Mouse (Mus musculus): ENCODE results near the gene Adamts14. TPM values are rescaled to one million over a fixed set of nuclear protein-coding genes. Genes with fewer than 3 reads are reported as not detected.

The Adamts14 gene
- polyA plus RNA-seq, 1 experiment from 2014 or later, result 0.27 TPM

GRCm38 (mm10) chr10:61212817-61213216 lies 60.4 kb downstream of the Adamts14 start:
- H3K4me3 ChIP-seq, result no peak overlapping the region; the same call in 1 of the 2 replicates
- H3K36me3 ChIP-seq (replicated peaks), result no peaks in the 10 kb centered on the region
- H3K27ac ChIP-seq, result no peak overlapping the region
- H3K4me1 ChIP-seq, result peaks cover 6% of the 10 kb centered on the region
- no peak for DNase-seq (ENCODE audit: extremely low spot score, low spot score)
- WGBS, result 10% methylated on average over 9 of the region's 11 CpGs
- H3K9me3 ChIP-seq, result peaks cover 6% of the 10 kb centered on the region; the same call in 1 of the 2 replicates
- H3K27me3 ChIP-seq (ENCODE audit: poor library complexity, severe bottlenecking), result peaks cover 27% of the 10 kb centered on the region

- H3K9me3 ChIP-seq, result peaks cover 6% of the 10 kb centered on the region; the same call in 1 of the 2 replicates
- no peak overlapping the region for H3K4me3 ChIP-seq
- DNase-seq (ENCODE audit: extremely low spot score, low spot score), result peak; percentile 65
- peaks cover 6% of the 10 kb centered on the region for H3K4me1 ChIP-seq
- 8% methylated on average over 13 of the region's 13 CpGs for WGBS
- no peaks in the 10 kb centered on the region for H3K36me3 ChIP-seq (replicated peaks)
- H3K27me3 ChIP-seq (ENCODE audit: poor library complexity, severe bottlenecking), result peaks cover 27% of the 10 kb centered on the region
- no peak overlapping the region for H3K27ac ChIP-seq
Measured at GRCm38 (mm10) chr10:61211743-61212142, 61.5 kb downstream of the Adamts14 start.

GRCm38 (mm10) chr10:61211105-61211504 lies 62.1 kb downstream of the Adamts14 start:
- no peaks in the 10 kb centered on the region for H3K36me3 ChIP-seq (replicated peaks)
- 83% methylated on average over 4 of the region's 4 CpGs for WGBS

GRCm38 (mm10) chr10:61208114-61208684 lies 65.0 kb downstream of the Adamts14 start:
- Histone ChIP-seq H3K27ac (no peak overlapping the region), H3K9me3 (no peaks in the 10 kb centered on the region), H3K4me3 (no peak overlapping the region), H3K36me3 (replicated peaks) (no peaks in the 10 kb centered on the region), H3K4me1 (peaks cover 6% of the 10 kb centered on the region), H3K27me3 (ENCODE audit: poor library complexity, severe bottlenecking) (peaks cover 20% of the 10 kb centered on the region)
- no peak for DNase-seq (ENCODE audit: extremely low spot score, low spot score)
- 89% methylated on average over 9 of the region's 9 CpGs for WGBS

More at GRCm38 (mm10) chr10:61211105-61211504, 62.1 kb downstream of the Adamts14 start:
- peaks cover 6% of the 10 kb centered on the region for H3K4me1 ChIP-seq
- H3K27ac ChIP-seq, result no peak overlapping the region
- H3K9me3 ChIP-seq, result peaks cover 6% of the 10 kb centered on the region; the same call in 1 of the 2 replicates
- no peak overlapping the region for H3K4me3 ChIP-seq
- H3K27me3 ChIP-seq (ENCODE audit: poor library complexity, severe bottlenecking), result peaks cover 27% of the 10 kb centered on the region
- DNase-seq (ENCODE audit: extremely low spot score, low spot score), result no peak

GRCm38 (mm10) chr10:61203930-61204329 lies 69.3 kb downstream of the Adamts14 start:
- 79% methylated on average over 3 of the region's 3 CpGs for WGBS
- Histone ChIP-seq H3K4me3 (no peak overlapping the region), H3K27me3 (ENCODE audit: poor library complexity, severe bottlenecking) (no peaks in the 10 kb centered on the region), H3K27ac (no peak overlapping the region), H3K9me3 (no peaks in the 10 kb centered on the region), H3K4me1 (peaks cover 22% of the 10 kb centered on the region), H3K36me3 (replicated peaks) (no peaks in the 10 kb centered on the region)
- DNase-seq (ENCODE audit: extremely low spot score, low spot score), result no peak

- 88% methylated on average over 12 of the region's 12 CpGs for WGBS
- DNase-seq (ENCODE audit: extremely low spot score, low spot score), result no peak
- H3K27ac ChIP-seq, result no peak overlapping the region
- no peaks in the 10 kb centered on the region for H3K36me3 ChIP-seq (replicated peaks)
- H3K4me1 ChIP-seq, result peaks cover 22% of the 10 kb centered on the region
- no peaks in the 10 kb centered on the region for H3K27me3 ChIP-seq (ENCODE audit: poor library complexity, severe bottlenecking)
- H3K9me3 ChIP-seq, result no peaks in the 10 kb centered on the region
- no peak overlapping the region for H3K4me3 ChIP-seq
Measured at GRCm38 (mm10) chr10:61201596-61202318, 71.5 kb downstream of the Adamts14 start.

- Histone ChIP-seq H3K4me3 (no peak overlapping the region), H3K4me1 (peaks cover 22% of the 10 kb centered on the region), H3K27me3 (ENCODE audit: poor library complexity, severe bottlenecking) (no peaks in the 10 kb centered on the region), H3K9me3 (no peaks in the 10 kb centered on the region), H3K36me3 (replicated peaks) (no peaks in the 10 kb centered on the region), H3K27ac (no peak overlapping the region)
- DNase-seq (ENCODE audit: extremely low spot score, low spot score), result no peak
- WGBS, result 24% methylated on average over 9 of the region's 9 CpGs
Measured at GRCm38 (mm10) chr10:61200998-61201397, 72.2 kb downstream of the Adamts14 start.

- DNase-seq (ENCODE audit: extremely low spot score, low spot score), result no peak
- WGBS, result 71% methylated on average over 7 of the region's 7 CpGs
- Histone ChIP-seq H3K27ac (peak overlapping the region; percentile 62), H3K9me3 (no peaks in the 10 kb centered on the region), H3K4me3 (no peak overlapping the region), H3K36me3 (replicated peaks) (no peaks in the 10 kb centered on the region), H3K4me1 (peaks cover 22% of the 10 kb centered on the region), H3K27me3 (ENCODE audit: poor library complexity, severe bottlenecking) (no peaks in the 10 kb centered on the region)
Measured at GRCm38 (mm10) chr10:61200232-61200820, 72.9 kb downstream of the Adamts14 start.

- DNase-seq (ENCODE audit: extremely low spot score, low spot score), result peak; percentile 86
- H3K9me3 ChIP-seq, result no peaks in the 10 kb centered on the region
- H3K4me3 ChIP-seq, result no peak overlapping the region
- no peaks in the 10 kb centered on the region for H3K36me3 ChIP-seq (replicated peaks)
- peak overlapping the region; percentile 62 for H3K27ac ChIP-seq
- peaks cover 22% of the 10 kb centered on the region for H3K4me1 ChIP-seq
- no peaks in the 10 kb centered on the region for H3K27me3 ChIP-seq (ENCODE audit: poor library complexity, severe bottlenecking)
- 28% methylated on average over 11 of the region's 11 CpGs for WGBS
Measured at GRCm38 (mm10) chr10:61199566-61200213, 73.5 kb downstream of the Adamts14 start.

GRCm38 (mm10) chr10:61195718-61196291 lies 77.4 kb downstream of the Adamts14 start:
- H3K9me3 ChIP-seq, result no peaks in the 10 kb centered on the region
- WGBS, result 89% methylated on average over 5 of the region's 5 CpGs
- H3K4me3 ChIP-seq, result no peak overlapping the region
- no peaks in the 10 kb centered on the region for H3K27me3 ChIP-seq (ENCODE audit: poor library complexity, severe bottlenecking)
- peaks cover 13% of the 10 kb centered on the region for H3K4me1 ChIP-seq
- DNase-seq (ENCODE audit: extremely low spot score, low spot score), result no peak
- no peaks in the 10 kb centered on the region for H3K36me3 ChIP-seq (replicated peaks)
- H3K27ac ChIP-seq, result no peak overlapping the region

- Histone ChIP-seq H3K9me3 (no peaks in the 10 kb centered on the region), H3K27ac (no peak overlapping the region), H3K27me3 (ENCODE audit: poor library complexity, severe bottlenecking) (no peaks in the 10 kb centered on the region), H3K4me1 (peaks cover 7% of the 10 kb centered on the region), H3K4me3 (no peak overlapping the region), H3K36me3 (replicated peaks) (no peaks in the 10 kb centered on the region)
- WGBS, result 86% methylated on average over 8 of the region's 8 CpGs
- DNase-seq (ENCODE audit: extremely low spot score, low spot score), result no peak
Measured at GRCm38 (mm10) chr10:61195216-61195615, 78.0 kb downstream of the Adamts14 start.

- Histone ChIP-seq H3K36me3 (replicated peaks) (no peaks in the 10 kb centered on the region), H3K4me3 (no peak overlapping the region), H3K27ac (no peak overlapping the region), H3K9me3 (no peaks in the 10 kb centered on the region), H3K27me3 (ENCODE audit: poor library complexity, severe bottlenecking) (no peaks in the 10 kb centered on the region), H3K4me1 (peaks cover 1% of the 10 kb centered on the region)
- 85% methylated on average over 9 of the region's 9 CpGs for WGBS
- no peak for DNase-seq (ENCODE audit: extremely low spot score, low spot score)
Measured at GRCm38 (mm10) chr10:61194611-61195010, 78.6 kb downstream of the Adamts14 start.

Data from forebrain, embryonic 10.5 days (tissue).